Mouse (Mus musculus) midbrain, embryonic 11.5 days (tissue): ENCODE measurements around the gene Fkbp1a. TPM values are rescaled to one million over a fixed set of nuclear protein-coding genes. Genes with fewer than 3 reads are reported as not detected.

Experiments
- ATAC-seq: fragments of 200-750 bp; cut with Nextera tagmentation; 2 replicates; pipeline ENCODE4 v1.8.0; 2017; ENCODE audit warnings: moderate TSS enrichment, moderate library complexity; ENCODE audit not compliant: low FRiP score
- DNase-seq: peaks from one replicate; pipeline ENCODE4 v3.0.0; 2015; ENCODE audit warnings: low spot score; ENCODE audit errors: missing footprints
- H3K27ac ChIP-seq: fragments of 300-500 bp; sonication (generic); 2 replicates; pipeline ENCODE4 v1.5.1; 2014; ENCODE audit warnings: low read depth, low read length
- H3K27me3 ChIP-seq: fragments of 300-500 bp; sonication (generic); 2 replicates; pipeline ENCODE4 v1.6.1; 2014; ENCODE audit warnings: mild to moderate bottlenecking, low read length, moderate library complexity, mixed read lengths; ENCODE audit not compliant: control insufficient read depth, insufficient read depth
- H3K36me3 ChIP-seq: fragments of 300-500 bp; sonication (generic); 2 replicates; pipeline ENCODE4 v1.6.1; 2014; ENCODE audit warnings: mild to moderate bottlenecking, low read length, moderate library complexity, mixed read lengths; ENCODE audit not compliant: control insufficient read depth, insufficient read depth
- H3K4me1 ChIP-seq: fragments of 300-500 bp; sonication (generic); 2 replicates; pipeline ENCODE4 v1.6.1; 2014; ENCODE audit warnings: low read length; ENCODE audit not compliant: control insufficient read depth, insufficient read depth
- H3K4me2 ChIP-seq: fragments of 300-500 bp; sonication (generic); 2 replicates; pipeline ENCODE4 v1.6.1; 2014; ENCODE audit warnings: mild to moderate bottlenecking, moderate library complexity
- H3K4me3 ChIP-seq: fragments of 300-500 bp; sonication (generic); 2 replicates; pipeline ENCODE4 v1.5.1; 2014; ENCODE audit warnings: low read depth, low read length
- H3K9ac ChIP-seq: fragments of 300-500 bp; sonication (generic); 2 replicates; pipeline ENCODE4 v1.6.1; 2014; ENCODE audit warnings: low read length
- H3K9me3 ChIP-seq: fragments of 300-500 bp; sonication (generic); 2 replicates; pipeline ENCODE4 v1.6.1; 2016; ENCODE audit warnings: low read length; ENCODE audit not compliant: control insufficient read depth
- WGBS: fragments of 180-500 bp; shearing (Covaris S2); extraction: QIAGEN DNeasy Blood & Tissue Kit; methylation state at CpG from one replicate; pipeline ENCODE4 v1.1.7; 2014; 5-methylcytosine and 5-hydroxymethylcytosine counted together
- polyA plus RNA-seq: library from polyadenylated mRNA; unstranded; fragments of >200 nt; fragmentation: Nextera tagmentation; extraction: Ambion mirVana; gene quantifications from 2 replicates; pipeline ENCODE4 v1.2.1, GENCODE M21; 2014

The Fkbp1a gene
- polyA plus RNA-seq, 1 experiment from 2014 or later, result 566 TPM

DNA sequence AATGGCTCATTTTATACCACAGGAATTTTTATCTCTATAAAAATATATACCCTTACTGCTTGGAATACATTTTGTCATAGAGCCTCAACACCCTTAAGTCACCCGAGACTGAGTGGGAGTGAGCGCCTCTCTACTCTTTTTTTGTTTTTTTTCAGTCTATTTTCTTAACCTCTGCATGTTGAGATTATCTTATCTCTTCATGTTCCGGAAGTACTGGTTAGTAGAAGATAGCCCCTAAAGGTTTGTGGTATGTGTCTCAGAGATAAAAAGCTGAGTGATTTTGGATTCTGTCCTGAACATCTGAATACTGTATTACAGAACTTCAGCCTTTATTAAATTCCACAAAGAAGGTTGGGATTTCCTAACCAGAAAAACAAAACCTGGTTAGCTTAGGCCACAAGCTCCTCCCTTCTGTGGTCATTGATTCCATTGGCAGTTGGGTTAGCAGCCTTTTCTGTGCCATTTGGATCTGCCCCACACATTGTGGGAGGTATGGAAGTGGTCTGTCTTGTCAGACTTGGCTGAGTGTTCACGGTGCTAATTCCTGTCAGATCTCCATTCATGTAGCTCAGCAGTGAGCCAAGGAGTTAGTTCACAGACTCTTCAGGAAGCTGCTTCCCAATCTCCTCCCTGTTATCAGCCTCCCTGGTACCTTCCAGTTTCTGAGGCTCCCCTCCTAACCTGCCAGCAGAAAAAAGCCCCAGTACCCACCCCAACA lies 17.8 kb upstream of the Fkbp1a start:
- no peaks in the 10 kb centered on the region for H3K4me1 ChIP-seq
- no peaks in the 10 kb centered on the region for H3K36me3 ChIP-seq
- DNase-seq, result no peak
- H3K9me3 ChIP-seq, result no peaks in the 10 kb centered on the region
- WGBS, result 69% methylated on average over 4 of the region's 4 CpGs
- ATAC-seq, result no peak
- no peak overlapping the region for H3K4me2 ChIP-seq
- H3K27ac ChIP-seq, result no peak overlapping the region
- H3K9ac ChIP-seq, result no peak overlapping the region
- no peaks in the 10 kb centered on the region for H3K27me3 ChIP-seq
- H3K4me3 ChIP-seq, result no peak overlapping the region

DNA sequence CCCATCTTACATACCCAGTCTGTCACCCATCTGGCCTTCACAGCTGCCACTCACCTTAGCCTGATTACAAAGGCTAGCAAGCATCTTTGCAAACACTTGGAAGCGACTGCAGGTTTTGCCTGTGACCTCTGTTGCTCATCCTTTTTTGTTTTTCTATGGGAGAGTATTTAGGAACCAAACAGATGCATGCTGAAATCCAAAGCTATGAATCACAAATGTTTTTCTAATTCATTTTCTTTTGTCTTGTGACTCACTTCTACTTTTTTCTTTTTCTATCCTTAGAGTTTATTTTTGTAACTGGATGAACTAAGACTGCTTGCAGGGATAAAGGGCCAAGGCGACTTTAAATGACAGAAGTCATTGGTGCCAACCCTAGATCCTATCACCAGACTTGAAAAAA lies 16.8 kb upstream of the Fkbp1a start:
- 72% methylated on average over 2 of the region's 2 CpGs for WGBS
- Histone ChIP-seq H3K9ac (no peak overlapping the region), H3K4me3 (no peak overlapping the region), H3K27ac (no peak overlapping the region), H3K27me3 (no peaks in the 10 kb centered on the region), H3K4me2 (no peak overlapping the region), H3K36me3 (no peaks in the 10 kb centered on the region), H3K4me1 (no peaks in the 10 kb centered on the region), H3K9me3 (no peaks in the 10 kb centered on the region)
- DNase-seq (no peak), ATAC-seq (no peak)

DNA sequence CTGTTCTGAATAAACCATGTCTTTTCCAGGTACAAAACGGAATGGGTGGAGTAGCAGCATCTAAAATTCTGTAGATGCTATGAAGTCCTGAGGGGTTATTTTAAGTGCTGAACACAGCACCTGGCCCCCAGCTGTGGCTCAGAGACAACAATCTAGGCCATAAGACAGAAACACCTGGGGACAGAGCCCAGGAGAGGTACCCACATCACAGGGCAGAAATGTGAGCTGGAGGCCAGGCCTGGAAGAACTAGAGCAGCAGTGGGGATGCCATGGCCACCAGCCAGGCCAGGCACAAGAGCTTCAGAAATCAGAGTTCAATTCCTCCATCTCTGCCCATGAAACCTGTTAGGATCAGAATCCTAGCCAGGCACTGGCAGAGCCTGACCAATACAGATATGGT lies 14.2 kb upstream of the Fkbp1a start:
- no peak overlapping the region for H3K4me3 ChIP-seq
- 86% methylated on average over 1 of the region's 1 CpGs for WGBS
- DNase-seq (no peak), ATAC-seq (no peak)
- no peaks in the 10 kb centered on the region for H3K9me3 ChIP-seq
- no peak overlapping the region for H3K4me2 ChIP-seq
- H3K9ac ChIP-seq, result no peak overlapping the region
- H3K4me1 ChIP-seq, result no peaks in the 10 kb centered on the region
- H3K27ac ChIP-seq, result no peak overlapping the region
- no peaks in the 10 kb centered on the region for H3K27me3 ChIP-seq
- H3K36me3 ChIP-seq, result no peaks in the 10 kb centered on the region

DNA sequence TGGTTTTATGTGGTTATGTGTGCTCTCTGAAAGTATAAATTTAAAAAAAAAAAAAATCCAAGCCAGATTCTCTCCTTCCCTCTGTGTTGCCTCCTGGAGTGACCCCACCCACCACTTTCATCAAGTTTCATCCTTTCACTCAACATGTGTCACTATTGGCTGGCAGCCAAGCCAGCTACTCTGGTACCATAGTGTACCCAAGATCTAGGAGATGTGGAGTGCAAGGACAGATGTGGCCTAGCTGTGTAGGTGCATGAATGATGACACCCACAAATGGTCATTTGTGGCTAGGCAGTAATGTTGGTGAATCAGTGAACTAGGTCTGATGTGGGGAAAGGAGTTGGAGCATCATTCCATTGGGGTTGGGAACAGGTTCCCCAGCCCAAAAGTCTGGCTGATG lies 13.1 kb upstream of the Fkbp1a start:
- no peak overlapping the region for H3K9ac ChIP-seq
- no peaks in the 10 kb centered on the region for H3K4me1 ChIP-seq
- no peak for ATAC-seq
- no peaks in the 10 kb centered on the region for H3K9me3 ChIP-seq
- H3K27me3 ChIP-seq, result no peaks in the 10 kb centered on the region
- no peaks in the 10 kb centered on the region for H3K36me3 ChIP-seq
- H3K4me2 ChIP-seq, result no peak overlapping the region
- DNase-seq, result no peak
- no peak overlapping the region for H3K4me3 ChIP-seq
- no peak overlapping the region for H3K27ac ChIP-seq

DNA sequence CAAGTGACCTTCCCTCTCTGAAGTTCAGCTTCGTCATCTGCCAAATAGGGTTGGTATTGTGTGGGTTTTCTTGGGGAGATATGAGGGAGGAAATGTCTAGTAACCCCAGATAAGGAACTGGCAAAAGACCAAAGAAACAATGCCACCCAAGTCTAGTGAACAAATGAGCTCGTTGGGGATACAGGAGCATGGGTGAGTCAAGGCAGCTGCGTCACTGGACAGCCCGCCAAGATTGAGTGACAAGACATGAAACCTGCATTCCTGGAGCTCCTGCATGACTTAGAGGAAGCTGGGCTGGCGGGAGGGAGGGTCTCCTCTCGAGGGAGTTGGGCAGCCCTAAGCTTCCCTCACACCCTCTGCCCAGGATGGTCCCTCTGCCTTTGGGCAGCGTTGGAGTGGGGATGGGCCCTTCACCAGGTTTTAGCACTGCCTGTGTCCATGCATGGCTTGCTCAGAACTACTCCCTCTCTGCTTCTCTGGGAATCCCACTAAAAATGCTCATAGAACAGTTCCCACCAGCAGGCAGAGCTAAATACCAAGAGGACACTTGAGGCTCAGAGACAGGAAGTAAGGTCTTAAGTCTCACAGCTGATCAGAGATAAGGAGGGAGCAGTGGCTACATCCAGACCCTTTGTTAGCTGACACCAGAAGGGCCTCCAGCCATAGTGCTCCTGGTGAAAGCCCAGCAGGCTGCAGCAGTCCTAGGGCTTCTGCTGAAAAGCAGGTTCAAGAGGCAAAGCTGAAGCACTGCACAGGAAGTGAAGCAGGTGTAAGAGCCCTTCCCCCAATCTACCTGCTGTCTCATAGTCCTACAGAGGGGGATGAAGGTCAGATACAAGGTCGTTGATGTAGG lies 11.7 kb upstream of the Fkbp1a start:
- Histone ChIP-seq H3K9me3 (no peaks in the 10 kb centered on the region), H3K4me1 (no peaks in the 10 kb centered on the region), H3K27ac (no peak overlapping the region), H3K27me3 (no peaks in the 10 kb centered on the region), H3K36me3 (no peaks in the 10 kb centered on the region), H3K9ac (no peak overlapping the region), H3K4me3 (no peak overlapping the region), H3K4me2 (no peak overlapping the region)
- no peak for DNase-seq
- WGBS, result 64% methylated on average over 8 of the region's 8 CpGs
- no peak for ATAC-seq

DNA sequence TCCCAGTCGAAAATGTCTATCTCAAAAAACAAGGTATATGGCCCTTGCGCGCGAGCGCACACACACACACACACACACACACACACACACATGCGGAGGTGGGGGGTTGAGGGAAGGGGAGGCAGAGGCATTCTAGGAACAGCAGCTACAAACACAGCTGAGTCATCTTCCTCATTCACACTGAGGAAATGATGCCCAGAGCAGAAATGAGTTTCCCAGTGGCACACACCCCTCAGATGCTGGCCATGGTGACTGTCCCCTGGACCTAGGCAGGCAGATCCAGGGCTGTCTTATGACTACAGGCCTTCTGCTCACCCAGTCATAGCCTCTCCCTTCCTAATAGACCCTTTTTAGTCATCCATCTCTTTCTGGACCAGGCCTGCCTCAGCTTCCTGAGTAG lies 8.7 kb upstream of the Fkbp1a start:
- ATAC-seq (no peak), DNase-seq (no peak)
- Histone ChIP-seq H3K9ac (no peak overlapping the region), H3K4me1 (no peaks in the 10 kb centered on the region), H3K27me3 (no peaks in the 10 kb centered on the region), H3K4me2 (no peak overlapping the region), H3K4me3 (no peak overlapping the region), H3K9me3 (no peaks in the 10 kb centered on the region), H3K36me3 (no peaks in the 10 kb centered on the region), H3K27ac (no peak overlapping the region)
- 91% methylated on average over 5 of the region's 6 CpGs for WGBS

DNA sequence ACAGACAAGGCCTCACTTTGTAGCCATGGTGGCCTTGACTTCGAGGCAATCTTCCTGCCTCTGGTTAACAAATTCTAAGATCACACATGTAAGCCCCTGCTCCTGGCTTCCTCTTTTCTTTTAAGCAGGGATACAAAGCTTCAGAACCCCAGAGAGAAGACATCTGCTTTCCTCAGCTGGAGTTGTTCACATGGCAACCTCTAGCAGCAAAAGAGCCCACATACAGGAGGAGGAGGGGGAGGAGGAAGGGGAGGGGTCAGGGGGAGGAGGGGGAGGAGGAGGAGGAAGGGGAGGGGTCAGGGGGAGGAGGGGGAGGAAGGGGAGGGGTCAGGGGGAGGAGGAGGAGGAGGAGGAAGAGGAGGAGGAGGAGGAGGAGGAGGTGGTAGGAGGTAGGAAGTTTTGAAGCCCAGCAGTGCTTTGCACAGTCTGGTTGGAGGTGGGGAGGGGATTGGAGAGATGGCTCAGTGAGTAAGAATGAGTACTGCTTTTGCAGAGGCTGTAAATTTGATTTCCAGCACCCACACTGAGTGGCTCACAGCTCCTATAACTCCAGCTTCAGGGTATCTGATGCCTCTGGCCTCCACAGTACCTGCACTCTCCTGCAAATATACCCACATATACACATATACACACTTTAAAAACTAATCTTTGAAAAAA lies 6.2 kb upstream of the Fkbp1a start:
- Histone ChIP-seq H3K9ac (no peak overlapping the region), H3K27ac (no peak overlapping the region), H3K36me3 (no peaks in the 10 kb centered on the region), H3K4me3 (no peak overlapping the region), H3K27me3 (no peaks in the 10 kb centered on the region), H3K9me3 (no peaks in the 10 kb centered on the region), H3K4me2 (no peak overlapping the region), H3K4me1 (no peaks in the 10 kb centered on the region)
- DNase-seq (no peak), ATAC-seq (peak; percentile 77)
- WGBS, result 44% methylated on average over 1 of the region's 1 CpGs

DNA sequence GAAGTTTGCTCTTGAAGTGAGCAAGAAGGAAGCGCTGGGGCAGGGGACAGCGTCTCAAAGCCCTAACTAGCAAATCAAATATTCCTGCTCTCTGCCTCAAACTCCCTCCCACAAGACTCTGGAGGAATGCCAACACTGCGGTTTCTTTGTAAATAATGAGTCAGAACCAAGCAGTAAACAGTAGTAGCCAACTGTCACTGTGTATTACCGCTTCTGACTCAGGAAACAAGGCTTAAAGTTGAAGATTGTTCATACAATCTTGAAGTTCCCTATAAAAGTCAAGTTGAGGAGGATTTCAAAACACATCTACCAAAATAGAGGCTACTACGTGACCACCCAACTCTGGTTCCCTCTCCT lies 5.7 kb upstream of the Fkbp1a start:
- DNase-seq (no peak), ATAC-seq (0 out of 2 replicates have a peak, but pooled peaks have one; percentile 10)
- WGBS, result 81% methylated on average over 5 of the region's 5 CpGs
- peaks cover 3% of the 10 kb centered on the region; the same call in 1 of the 2 replicates for H3K4me1 ChIP-seq
- H3K36me3 ChIP-seq, result no peaks in the 10 kb centered on the region
- no peak overlapping the region for H3K4me2 ChIP-seq
- no peaks in the 10 kb centered on the region for H3K27me3 ChIP-seq
- H3K4me3 ChIP-seq, result no peak overlapping the region
- no peaks in the 10 kb centered on the region for H3K9me3 ChIP-seq
- no peak overlapping the region for H3K9ac ChIP-seq
- H3K27ac ChIP-seq, result no peak overlapping the region

DNA sequence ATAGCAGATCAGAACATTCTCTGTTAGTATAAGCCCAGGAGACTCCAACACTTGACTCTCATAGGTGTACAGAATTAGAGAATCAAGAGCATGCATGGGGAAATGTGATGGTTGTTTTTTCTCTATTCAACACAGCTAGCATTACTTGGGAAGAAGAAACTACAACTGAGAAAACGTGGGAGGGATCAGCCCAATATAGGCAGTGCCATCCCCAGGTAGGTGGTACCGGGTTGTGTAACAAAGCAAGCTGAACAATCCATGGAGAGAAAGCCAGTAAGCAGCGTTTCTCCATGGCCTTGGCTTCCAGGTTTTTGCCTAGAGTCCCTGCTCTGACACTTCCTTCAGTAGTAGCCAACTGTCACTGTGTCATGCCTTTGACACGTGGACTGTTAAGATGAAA lies 3.6 kb upstream of the Fkbp1a start:
- 67% methylated on average over 4 of the region's 4 CpGs for WGBS
- ATAC-seq, result no peak

More for the DNA sequence above, 3.6 kb upstream of the Fkbp1a start:
- H3K4me3 ChIP-seq, result no peak overlapping the region
- no peaks in the 10 kb centered on the region for H3K27me3 ChIP-seq
- no peak overlapping the region for H3K27ac ChIP-seq
- no peaks in the 10 kb centered on the region for H3K9me3 ChIP-seq
- no peak overlapping the region for H3K4me2 ChIP-seq
- H3K36me3 ChIP-seq, result no peaks in the 10 kb centered on the region
- H3K4me1 ChIP-seq, result peaks cover 7% of the 10 kb centered on the region
- no peak for DNase-seq
- no peak overlapping the region for H3K9ac ChIP-seq
